Mouse (Mus musculus) neutrophil, adult 5-6 weeks (primary cell): ENCODE measurements around the gene Rasgef1c. TPM values are rescaled to one million over a fixed set of nuclear protein-coding genes. Genes with fewer than 3 reads are reported as not detected.
A peak's percentile ranks its signal among the peaks of the same experiment; 100 is the strongest.

Experiments used
- ATAC-seq: fragments of 151-379, 151-347 bp; 2 replicates; pipeline ENCODE4 v1.8.0; 2017; ENCODE audit warnings: mild to moderate bottlenecking, moderate TSS enrichment; ENCODE audit not compliant: insufficient number of reproducible peaks, poor library complexity, low FRiP score, severe bottlenecking; ENCODE audit errors: extremely low read depth
- total RNA-seq: library from RNA; stranded (forward); fragments of 200-1000 nt; gene quantifications from 2 replicates; pipeline ENCODE4 v1.2.3, GENCODE M21; 2017

Rasgef1c gene
- total RNA-seq, 1 experiment from 2014 or later: not detected

DNA sequence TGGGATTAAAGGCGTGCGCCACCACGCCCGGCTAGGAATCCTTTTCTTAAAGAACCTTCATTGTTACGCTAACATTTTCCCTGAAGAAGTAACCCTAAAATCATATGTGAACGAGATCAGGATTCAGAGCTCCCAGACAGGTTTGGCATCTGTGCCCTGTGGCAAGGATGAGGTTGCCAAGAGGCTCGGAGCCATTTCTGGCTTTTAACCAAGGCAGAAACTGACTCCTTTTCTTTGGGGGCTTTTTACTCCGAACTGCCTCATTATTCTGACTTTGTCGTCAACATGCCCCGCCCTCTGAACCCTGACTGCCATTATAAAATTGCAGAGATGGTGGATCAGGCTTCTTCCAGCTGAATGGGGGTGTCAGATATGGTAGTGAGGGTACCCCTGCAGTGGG, 106.1 kb downstream of the Rasgef1c start:
- no peak for ATAC-seq

DNA sequence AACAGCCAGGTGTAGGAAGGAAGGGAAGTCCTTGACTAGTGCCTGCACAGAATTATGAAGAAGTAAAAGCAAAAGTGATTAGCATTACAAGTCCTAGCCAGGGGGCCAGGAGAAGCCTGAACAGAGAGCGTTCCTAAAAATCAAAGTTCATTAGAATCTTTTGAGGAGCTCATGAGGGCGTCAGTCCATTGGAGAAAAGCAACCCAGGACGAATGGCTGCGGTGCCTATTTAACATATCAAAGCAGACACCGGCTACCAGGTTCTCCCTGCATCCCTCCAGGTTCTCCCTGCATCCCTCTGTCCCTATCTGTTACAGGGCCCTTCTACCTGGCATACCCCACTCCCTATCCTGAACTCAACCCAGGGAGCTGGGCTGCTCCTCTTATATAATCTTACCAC, 106.6 kb downstream of the Rasgef1c start:
- ATAC-seq: no peak

DNA sequence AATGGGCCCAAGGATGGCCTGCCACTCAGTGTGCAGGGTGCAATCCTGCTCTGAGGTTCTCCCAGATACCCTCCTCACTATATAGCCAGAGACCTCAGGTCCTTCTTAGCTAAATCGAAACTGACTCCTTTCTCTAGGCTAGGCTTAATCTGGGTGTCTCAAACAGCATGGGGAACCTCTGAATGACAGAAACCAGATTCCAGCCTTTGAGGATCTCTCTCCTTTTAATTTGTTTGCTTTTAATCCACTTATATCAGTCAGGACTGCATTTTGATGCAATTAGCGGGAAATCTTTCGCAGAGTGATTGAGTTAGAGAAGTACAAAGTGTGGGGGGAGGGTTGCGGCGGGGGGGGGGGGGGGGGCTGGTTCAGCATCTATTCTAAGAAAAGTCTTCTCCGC, 111.4 kb downstream of the Rasgef1c start:
- no peak for ATAC-seq

DNA sequence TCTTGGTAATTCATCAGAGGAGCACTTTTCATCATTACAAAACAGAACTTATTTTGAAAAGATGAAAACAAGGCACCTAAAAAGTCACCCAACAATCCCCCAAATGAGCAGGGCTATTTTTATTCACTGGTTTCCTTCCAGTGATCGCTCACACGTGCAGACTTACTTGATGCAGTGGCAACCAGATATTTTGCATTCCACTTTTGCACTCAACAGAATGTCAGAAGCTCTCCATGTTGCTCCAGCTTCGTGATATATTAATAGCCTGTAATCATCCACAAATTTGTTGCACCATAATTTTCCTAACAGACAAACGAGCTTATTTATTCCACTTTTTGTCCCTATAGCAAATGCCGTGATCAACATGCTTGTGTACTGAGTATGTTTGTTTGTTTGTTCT, 114.9 kb downstream of the Rasgef1c start:
- no peak for ATAC-seq

DNA sequence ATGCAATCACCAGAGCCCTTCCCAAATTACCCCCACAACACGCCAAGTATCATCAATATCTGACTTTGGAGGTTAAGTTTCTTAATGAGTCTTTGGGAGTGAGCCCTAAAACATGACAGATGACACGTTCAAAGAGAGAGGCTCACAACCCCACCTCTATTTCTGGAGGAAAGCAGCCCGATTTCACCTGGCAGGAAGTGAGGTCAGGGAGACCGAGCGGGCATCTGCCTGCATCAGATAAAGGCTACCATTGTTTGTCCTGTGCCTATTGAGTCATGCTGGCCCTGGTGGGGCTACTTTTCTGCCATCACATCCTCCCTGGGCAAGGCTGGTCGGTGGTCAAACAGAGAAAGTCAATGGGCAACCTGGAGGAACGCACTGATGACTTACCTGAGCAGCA, 115.9 kb downstream of the Rasgef1c start:
- no peak for ATAC-seq

DNA sequence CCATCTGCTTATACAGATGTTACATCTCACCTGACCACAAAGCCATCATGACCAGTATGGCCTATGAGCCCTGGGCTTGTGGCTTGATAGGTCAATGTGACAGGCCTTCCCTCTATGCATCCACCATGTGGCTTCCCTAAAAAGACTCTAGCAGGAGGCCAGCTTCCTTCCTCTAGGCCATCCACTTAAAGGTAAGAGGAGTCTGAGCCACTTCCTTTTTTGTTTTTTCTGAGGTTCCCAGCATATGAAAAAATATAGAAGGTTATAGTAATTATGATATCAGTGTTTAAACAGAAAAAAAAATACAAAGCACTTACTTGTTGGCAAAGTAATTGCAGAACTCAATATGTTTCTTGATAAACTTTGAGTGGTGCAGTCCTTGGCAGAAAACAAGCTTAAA, 117.2 kb downstream of the Rasgef1c start:
- peak; percentile 29; the same call in 1 of the 2 replicates for ATAC-seq

DNA sequence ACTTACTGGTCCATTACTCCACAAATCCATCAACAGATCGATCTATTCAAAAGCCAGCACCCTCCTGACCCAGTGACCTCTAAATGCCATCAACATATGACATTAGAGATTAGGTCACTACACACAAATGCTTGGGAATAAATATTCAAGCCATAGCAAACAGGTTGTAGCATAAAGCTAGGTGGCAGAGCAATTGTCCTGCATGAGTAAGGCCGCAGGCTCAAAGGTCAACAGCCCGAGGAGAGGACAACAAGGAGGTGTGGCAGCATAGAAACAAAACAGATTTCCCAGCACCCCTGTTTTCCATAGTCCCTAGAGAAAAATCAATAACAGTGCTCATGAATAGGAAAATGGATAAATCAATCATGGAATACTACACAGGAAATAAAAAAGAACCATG, 120.5 kb downstream of the Rasgef1c start:
- no peak for ATAC-seq

DNA sequence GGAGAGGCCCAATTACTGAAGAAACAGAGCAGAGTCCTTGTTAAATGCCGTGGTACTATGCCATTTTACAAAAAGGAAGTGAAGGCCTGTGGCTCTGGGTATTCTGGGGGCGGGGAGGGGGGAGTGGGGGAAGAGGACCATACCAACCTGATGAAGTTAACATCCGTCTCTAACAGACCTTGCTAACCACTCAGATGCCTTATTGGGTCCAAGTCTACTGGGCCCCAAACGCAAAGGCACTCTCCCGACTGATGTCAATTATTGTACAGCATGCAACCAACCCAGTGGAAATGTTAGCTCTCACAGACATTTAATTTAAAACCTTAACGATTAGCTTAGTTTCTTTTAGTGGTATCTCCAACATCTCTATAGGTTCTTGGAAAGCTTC, 122.8 kb downstream of the Rasgef1c start:
- ATAC-seq: peak; percentile 27; the same call in 1 of the 2 replicates

DNA sequence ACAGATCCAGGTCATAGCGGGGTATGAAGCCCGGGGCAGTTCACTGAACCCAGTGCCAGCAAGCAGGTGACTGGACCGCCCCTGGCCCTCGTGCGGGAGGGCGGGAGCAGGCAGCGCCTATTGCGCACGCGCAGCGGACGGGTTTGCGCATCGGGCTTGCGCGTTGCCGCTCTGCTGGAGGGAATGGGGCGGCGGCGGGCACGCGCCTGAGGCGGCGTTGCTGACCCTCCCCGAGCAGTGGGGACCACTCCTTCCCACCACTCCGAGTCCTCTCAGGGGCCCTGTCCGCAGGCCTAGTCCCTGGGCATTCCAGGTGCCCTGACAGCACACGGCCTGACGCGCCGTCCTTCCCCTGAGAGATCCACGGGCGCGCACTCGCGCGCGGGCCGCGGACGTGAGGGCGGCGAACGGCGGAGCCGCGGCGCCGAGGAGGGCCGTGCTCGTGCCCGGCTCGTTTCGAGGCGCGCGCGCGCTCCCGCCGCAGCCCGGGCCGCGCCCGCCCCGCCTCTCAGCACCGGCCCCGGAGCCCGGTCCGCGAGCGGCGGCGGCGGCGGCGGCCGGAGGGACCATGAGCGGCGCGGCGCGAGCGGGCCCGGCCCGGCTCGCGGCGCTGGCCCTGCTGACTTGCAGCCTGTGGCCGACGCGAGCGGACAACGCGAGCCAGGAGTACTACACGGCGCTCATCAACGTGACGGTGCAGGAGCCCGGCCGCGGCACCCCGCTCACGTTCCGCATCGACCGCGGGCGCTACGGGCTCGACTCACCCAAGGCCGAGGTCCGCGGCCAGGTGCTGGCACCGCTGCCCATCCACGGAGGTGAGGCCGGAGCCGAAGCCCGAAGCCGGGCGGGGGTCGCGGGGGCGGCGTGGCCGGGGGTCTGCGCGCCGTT, 123.4 kb downstream of the Rasgef1c start, which contains the start of gene Rnf130:
Gene Rnf130, plus strand, starts transcription at position 514 of the 888 bp plus-strand sequence.
- ATAC-seq: peak; percentile 60

DNA sequence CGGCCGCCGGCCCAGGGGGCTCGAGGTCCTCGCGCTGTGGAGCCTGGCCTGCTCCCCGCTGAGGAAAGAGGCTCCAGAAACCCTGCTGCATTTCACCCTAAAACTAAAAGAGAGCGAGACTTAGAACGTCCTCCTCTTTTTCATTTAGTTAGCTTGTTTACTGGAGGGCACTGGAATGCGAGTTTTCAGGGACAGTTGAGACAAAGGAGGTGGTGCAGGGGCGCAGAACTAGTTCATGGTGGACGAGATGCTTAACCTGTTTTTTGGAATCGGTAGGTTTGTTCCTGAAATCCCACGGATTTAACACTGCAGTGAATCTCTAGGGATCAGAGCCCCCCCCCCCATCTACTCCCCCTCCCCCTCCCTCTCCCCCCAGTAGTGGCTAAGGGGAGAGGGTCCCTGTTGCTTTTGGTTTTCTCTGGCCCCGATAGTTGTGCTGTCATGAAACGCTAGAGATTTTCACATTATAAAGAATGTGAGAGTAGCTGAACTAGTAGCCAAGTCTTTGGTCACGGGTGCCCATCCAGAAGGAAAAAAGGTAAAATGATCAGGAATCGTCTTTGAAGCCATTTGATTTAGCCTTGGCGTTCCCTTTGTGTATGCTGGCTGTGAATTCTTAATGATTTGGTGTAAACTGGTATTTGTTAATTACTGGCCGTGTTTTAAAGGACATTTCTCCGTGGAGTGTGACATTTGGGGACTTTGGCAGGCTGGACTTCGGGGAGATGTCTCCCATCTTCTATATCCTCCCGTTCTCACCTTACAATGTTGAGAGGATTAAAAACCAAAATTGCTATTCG, 124.3 kb downstream of the Rasgef1c start:
- ATAC-seq: no peak

DNA sequence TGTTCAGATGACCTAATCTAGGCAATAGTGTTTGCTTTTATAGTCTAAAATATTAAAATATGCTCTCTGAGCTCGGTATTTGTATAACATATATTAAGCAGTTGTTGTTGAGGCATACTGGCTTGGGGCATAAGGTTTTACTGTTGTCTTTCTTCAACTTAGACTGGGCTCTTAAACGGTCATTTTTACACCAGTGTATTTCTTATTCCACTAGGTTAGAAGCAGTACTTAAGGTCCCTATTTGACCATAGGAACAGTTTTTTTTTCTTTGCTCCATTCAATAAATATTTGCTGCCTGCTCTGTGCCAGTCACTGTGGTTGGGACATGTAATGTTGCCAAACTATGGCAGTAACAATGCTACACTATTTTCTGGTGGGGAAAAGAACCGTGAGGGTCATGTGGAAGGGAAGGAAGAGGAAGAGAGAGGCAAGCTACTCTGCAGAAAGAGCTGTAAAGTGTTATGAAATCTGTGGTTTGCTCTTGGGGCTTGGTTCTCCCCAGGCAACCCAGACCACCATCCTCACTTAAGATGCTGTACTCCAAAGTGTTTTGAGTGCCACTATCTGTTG, 125.0 kb downstream of the Rasgef1c start:
- ATAC-seq: peak; percentile 28; the same call in 1 of the 2 replicates

DNA sequence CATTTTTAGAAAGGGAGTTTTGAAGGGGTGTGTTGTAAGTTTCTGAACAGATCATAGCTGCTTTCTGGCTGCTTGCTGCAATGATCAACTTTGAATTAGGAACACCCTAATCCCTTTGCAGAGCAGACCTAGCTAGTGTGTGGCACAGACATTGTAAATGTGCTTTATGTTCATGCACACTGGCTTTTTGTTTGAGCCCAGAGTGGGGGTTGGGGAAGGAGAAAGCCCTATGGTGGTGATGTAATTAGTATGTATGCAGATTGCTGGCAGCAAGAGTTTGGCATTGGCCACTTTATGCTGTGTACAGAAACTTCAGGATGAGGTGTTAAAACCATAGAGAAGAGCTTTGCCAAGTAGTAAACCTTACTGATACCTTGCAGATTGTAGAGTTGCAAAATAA, 126.8 kb downstream of the Rasgef1c start:
- ATAC-seq: no peak

Other genes starting within 250 kb of the Rasgef1c start
- not detected in 2 replicates for gene Scgb3a1, start 238.2 kb upstream of the Rasgef1c start, total RNA-seq
- 62.1 and 65.9 TPM in 2 replicates for gene Cnot6, start 189.1 kb upstream of the Rasgef1c start, total RNA-seq
- not detected in 2 replicates for gene Gfpt2, start 107.7 kb upstream of the Rasgef1c start, total RNA-seq
- 38.6 and 45.2 TPM in 2 replicates for gene Mapk9, start 55.1 kb upstream of the Rasgef1c start, total RNA-seq
- gene Rnf130, start 123.5 kb downstream of the Rasgef1c start, total RNA-seq: 253 and 278 TPM in 2 replicates
- gene Tbc1d9b, start 229.6 kb downstream of the Rasgef1c start, total RNA-seq: 74.3 and 98.6 TPM in 2 replicates